Mouse (Mus musculus): ENCODE results near the gene Arpc1a. TPM values are rescaled to one million over a fixed set of nuclear protein-coding genes. Genes with fewer than 3 reads are reported as not detected.
A peak's percentile ranks its signal among the peaks of the same experiment; 100 is the strongest.
"Not testable (repeated sequence)": the region's sequence is repeated elsewhere in the genome, so short reads cannot be mapped to it uniquely, and the experiment has no call there.

The Arpc1a gene
- polyA plus RNA-seq, 1 experiment from 2014 or later, result 127 TPM

- ATAC-seq, result no peak
Measured at GRCm38 (mm10) chr5:145129124-145129523, 45.5 kb downstream of the Arpc1a start.

GRCm38 (mm10) chr5:145129773-145130172 lies 46.1 kb downstream of the Arpc1a start:
- H3K4me3 ChIP-seq (ENCODE audit: low read depth, low read length); ATAC-seq; DNase-seq (ENCODE audit: low spot score); H3K9ac ChIP-seq (replicated peaks; ENCODE audit: low read depth); H3K4me1 ChIP-seq (ENCODE audit: insufficient read depth, low read depth, low read length); H3K9me3 ChIP-seq (ENCODE audit: low read length); H3K27me3 ChIP-seq (replicated peaks; ENCODE audit: insufficient read depth, low read length); H3K27ac ChIP-seq (ENCODE audit: low read length); H3K4me2 ChIP-seq (replicated peaks; ENCODE audit: low read depth, low read length): not testable (repeated sequence)
- H3K36me3 ChIP-seq (ENCODE audit: insufficient read depth, low read length), result peaks cover 45% of the 10 kb centered on the region
- 83% methylated on average over 6 of the region's 6 CpGs for WGBS

More at GRCm38 (mm10) chr5:145129124-145129523, 45.5 kb downstream of the Arpc1a start:
- no peaks in the 10 kb centered on the region for H3K9me3 ChIP-seq (ENCODE audit: low read length)
- H3K36me3 ChIP-seq (ENCODE audit: insufficient read depth, low read length), result peaks cover 45% of the 10 kb centered on the region
- TF ChIP-seq CTCF (IDR thresholded peaks at IDR 0.05) (no peak), EP300 (IDR thresholded peaks at IDR 0.05) (no peak)
- no peak overlapping the region for H3K4me3 ChIP-seq (ENCODE audit: low read depth, low read length)
- no peak overlapping the region for H3K4me2 ChIP-seq (replicated peaks; ENCODE audit: low read depth, low read length)
- H3K27me3 ChIP-seq (replicated peaks; ENCODE audit: insufficient read depth, low read length), result no peaks in the 10 kb centered on the region
- H3K9ac ChIP-seq (replicated peaks; ENCODE audit: low read depth), result no peak overlapping the region
- no peak overlapping the region for H3K27ac ChIP-seq (ENCODE audit: low read length)
- 92% methylated on average over 4 of the region's 4 CpGs for WGBS
- no peak for DNase-seq (ENCODE audit: low spot score)
- no peaks in the 10 kb centered on the region for H3K4me1 ChIP-seq (ENCODE audit: insufficient read depth, low read depth, low read length)

GRCm38 (mm10) chr5:145130191-145130590 lies 46.6 kb downstream of the Arpc1a start:
- H3K27me3 ChIP-seq (replicated peaks; ENCODE audit: insufficient read depth, low read length), result no peaks in the 10 kb centered on the region
- no peaks in the 10 kb centered on the region for H3K4me1 ChIP-seq (ENCODE audit: insufficient read depth, low read depth, low read length)
- ATAC-seq (no peak), DNase-seq (ENCODE audit: low spot score) (no peak)
- TF ChIP-seq EP300 (IDR thresholded peaks at IDR 0.05) (no peak), CTCF (IDR thresholded peaks at IDR 0.05) (no peak)
- H3K4me2 ChIP-seq (replicated peaks; ENCODE audit: low read depth, low read length), result no peak overlapping the region
- no peak overlapping the region for H3K4me3 ChIP-seq (ENCODE audit: low read depth, low read length)
- H3K9me3 ChIP-seq (ENCODE audit: low read length), result no peaks in the 10 kb centered on the region
- no peak overlapping the region for H3K27ac ChIP-seq (ENCODE audit: low read length)
- peaks cover 45% of the 10 kb centered on the region; the same call in 1 of the 2 replicates for H3K36me3 ChIP-seq (ENCODE audit: insufficient read depth, low read length)
- H3K9ac ChIP-seq (replicated peaks; ENCODE audit: low read depth), result no peak overlapping the region
- WGBS, result 74% methylated on average over 11 of the region's 11 CpGs

- WGBS, result 83% methylated on average over 3 of the region's 3 CpGs
- no peaks in the 10 kb centered on the region for H3K9me3 ChIP-seq (ENCODE audit: low read length)
- H3K27me3 ChIP-seq (replicated peaks; ENCODE audit: insufficient read depth, low read length), result no peaks in the 10 kb centered on the region
- H3K27ac ChIP-seq (ENCODE audit: low read length), result no peak overlapping the region
- H3K9ac ChIP-seq (replicated peaks; ENCODE audit: low read depth), result no peak overlapping the region
- no peaks in the 10 kb centered on the region for H3K4me1 ChIP-seq (ENCODE audit: insufficient read depth, low read depth, low read length)
- DNase-seq (ENCODE audit: low spot score), result no peak
- H3K4me3 ChIP-seq (ENCODE audit: low read depth, low read length), result no peak overlapping the region
- TF ChIP-seq EP300 (IDR thresholded peaks at IDR 0.05) (no peak), CTCF (IDR thresholded peaks at IDR 0.05) (no peak)
- no peak for ATAC-seq
- H3K36me3 ChIP-seq (ENCODE audit: insufficient read depth, low read length), result peaks cover 46% of the 10 kb centered on the region; the same call in 1 of the 2 replicates
- H3K4me2 ChIP-seq (replicated peaks; ENCODE audit: low read depth, low read length), result no peak overlapping the region
Measured at GRCm38 (mm10) chr5:145130995-145131394, 47.4 kb downstream of the Arpc1a start.

GRCm38 (mm10) chr5:145133275-145133674 lies 49.6 kb downstream of the Arpc1a start:
- not testable (repeated sequence) for H3K9ac ChIP-seq (replicated peaks; ENCODE audit: low read depth); H3K4me2 ChIP-seq (replicated peaks; ENCODE audit: low read depth, low read length); H3K27ac ChIP-seq (ENCODE audit: low read length); H3K4me3 ChIP-seq (ENCODE audit: low read depth, low read length); H3K27me3 ChIP-seq (replicated peaks; ENCODE audit: insufficient read depth, low read length); H3K4me1 ChIP-seq (ENCODE audit: insufficient read depth, low read depth, low read length); H3K9me3 ChIP-seq (ENCODE audit: low read length); ATAC-seq; DNase-seq (ENCODE audit: low spot score)
- peaks cover 39% of the 10 kb centered on the region; the same call in 1 of the 2 replicates for H3K36me3 ChIP-seq (ENCODE audit: insufficient read depth, low read length)
- TF ChIP-seq CTCF (IDR thresholded peaks at IDR 0.05), result peak; percentile 26
- 84% methylated on average over 6 of the region's 6 CpGs for WGBS

GRCm38 (mm10) chr5:145138836-145139235 lies 55.2 kb downstream of the Arpc1a start:
- Histone ChIP-seq H3K4me2 (replicated peaks; ENCODE audit: low read depth, low read length) (peak overlapping the region; percentile 86), H3K36me3 (ENCODE audit: insufficient read depth, low read length) (peaks cover 31% of the 10 kb centered on the region; the same call in 1 of the 2 replicates), H3K4me3 (ENCODE audit: low read depth, low read length) (peak overlapping the region; percentile 92), H3K4me1 (ENCODE audit: insufficient read depth, low read depth, low read length) (peaks cover 8% of the 10 kb centered on the region; the same call in 1 of the 2 replicates), H3K9me3 (ENCODE audit: low read length) (no peaks in the 10 kb centered on the region), H3K9ac (replicated peaks; ENCODE audit: low read depth) (peak overlapping the region; percentile 85), H3K27ac (ENCODE audit: low read length) (no peak overlapping the region), H3K27me3 (replicated peaks; ENCODE audit: insufficient read depth, low read length) (no peaks in the 10 kb centered on the region)
- DNase-seq (ENCODE audit: low spot score), result peak; percentile 35
- 7% methylated on average over 6 of the region's 6 CpGs for WGBS
- TF ChIP-seq EP300 (IDR thresholded peaks at IDR 0.05) (no peak), CTCF (IDR thresholded peaks at IDR 0.05) (no peak)
- ATAC-seq, result no peak

All from lung, postnatal 0 days (tissue).